Mouse (Mus musculus) testis, adult 10 weeks (tissue): Measurements from ENCODE around the gene Gm8947. TPM values are rescaled to one million over a fixed set of nuclear protein-coding genes. Genes with fewer than 3 reads are reported as not detected.

Experiments
- polyA plus RNA-seq: library from polyadenylated mRNA; stranded (reverse); fragments of 350-450 nt; fragmentation: Illumina TruSeq; extraction: RNeasy Lipid Tissue Mini Kit (QIAGEN cat#74804); gene quantifications from one replicate; pipeline ENCODE4 v1.2.3, GENCODE M21; 2014; ENCODE audit warnings: low read depth, low replicate concordance

Gene Gm8947
- not detected for polyA plus RNA-seq

GRCm38 (mm10) chr1:151192075-151192474 lies at the start of gene Gm8947:
Gene Gm8947 (plus strand): TSS chr1:151192376.

DNA sequence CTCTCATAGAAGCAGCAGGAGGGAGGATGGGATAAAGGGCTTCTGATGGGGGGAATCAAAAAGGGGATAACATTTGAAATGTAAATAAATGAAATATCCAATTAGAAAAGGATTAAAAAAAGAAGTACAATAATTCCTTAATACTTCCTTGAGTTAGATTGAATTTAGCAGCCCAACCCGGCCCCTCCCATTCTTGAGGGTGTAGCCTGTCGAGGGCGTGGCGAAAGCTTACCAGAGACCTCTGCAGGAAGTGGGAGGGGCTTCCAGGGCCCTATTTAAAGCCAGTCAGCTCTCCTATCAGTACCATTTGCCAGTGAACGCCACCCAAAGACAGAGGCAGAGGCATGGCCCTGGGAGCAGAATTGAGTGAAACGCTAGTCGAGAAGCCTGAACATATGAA lies 9.9 kb upstream of the Gm8947 start, which contains the start of gene Gm47985:
Gene Gm47985, plus strand, starts transcription at position 272 of the 400 bp plus-strand sequence.

DNA sequence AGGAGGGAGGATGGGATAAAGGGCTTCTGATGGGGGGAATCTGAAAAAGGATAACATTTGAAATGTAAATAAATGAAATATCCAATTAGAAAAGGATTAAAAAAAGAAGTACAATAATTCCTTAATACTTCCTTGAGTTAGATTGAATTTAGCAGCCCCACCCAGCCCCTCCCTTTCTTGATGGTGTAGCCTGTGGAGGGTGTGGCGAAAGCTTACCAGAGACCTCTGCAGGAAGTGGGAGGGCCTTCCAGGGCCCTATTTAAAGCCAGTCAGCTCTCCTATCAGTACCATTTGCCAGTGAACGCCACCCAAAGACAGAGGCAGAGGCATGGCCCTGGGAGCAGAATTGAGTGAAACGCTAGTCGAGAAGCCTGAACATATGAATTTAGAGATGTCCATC lies 5.9 kb downstream of the Gm8947 start, which contains the start of gene Gm47995:
Gene Gm47995, plus strand, starts transcription at position 329 of the 400 bp plus-strand sequence.

DNA sequence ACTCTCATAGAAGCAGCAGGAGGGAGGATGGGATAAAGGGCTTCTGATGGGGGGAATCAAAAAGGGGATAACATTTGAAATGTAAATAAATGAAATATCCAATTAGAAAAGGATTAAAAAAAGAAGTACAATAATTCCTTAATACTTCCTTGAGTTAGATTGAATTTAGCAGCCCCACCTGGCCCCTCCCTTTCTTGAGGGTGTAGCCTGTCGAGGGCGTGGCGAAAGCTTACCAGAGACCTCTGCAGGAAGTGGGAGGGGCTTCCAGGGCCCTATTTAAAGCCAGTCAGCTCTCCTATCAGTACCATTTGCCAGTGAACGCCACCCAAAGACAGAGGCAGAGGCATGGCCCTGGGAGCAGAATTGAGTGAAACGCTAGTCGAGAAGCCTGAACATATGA lies 11.6 kb downstream of the Gm8947 start, which contains the start of gene 3110040M04Rik:
Gene 3110040M04Rik, plus strand, starts transcription at position 304 of the 400 bp plus-strand sequence.

GRCm38 (mm10) chr1:151209824-151210355 lies 17.7 kb downstream of the Gm8947 start, which contains the start of gene Gm47996:
Gene Gm47996 (plus strand): TSS chr1:151210131.

Other genes starting within 250 kb of the Gm8947 start
- gene Hmcn1, start 198.9 kb upstream of the Gm8947 start, polyA plus RNA-seq: 0.56 TPM
- 0.67 TPM for gene Gm47985, start 9.8 kb upstream of the Gm8947 start, polyA plus RNA-seq
- not detected for gene Gm47995, start 6.1 kb downstream of the Gm8947 start, polyA plus RNA-seq
- gene 3110040M04Rik, start 11.7 kb downstream of the Gm8947 start, polyA plus RNA-seq: not detected
- gene Gm47996, start 17.8 kb downstream of the Gm8947 start, polyA plus RNA-seq: not detected
- 268 TPM for gene Ivns1abp, start 152.1 kb downstream of the Gm8947 start, polyA plus RNA-seq
- 131 TPM for gene Swt1, start 236.1 kb downstream of the Gm8947 start, polyA plus RNA-seq
- 37.1 TPM for gene Trmt1l, start 236.2 kb downstream of the Gm8947 start, polyA plus RNA-seq